Mouse (Mus musculus): Measurements from ENCODE around the gene Mbip. TPM values are rescaled to one million over a fixed set of nuclear protein-coding genes. Genes with fewer than 3 reads are reported as not detected.

Mbip gene
- polyA plus RNA-seq, 1 experiment from 2014 or later = 55.6 TPM

DNA sequence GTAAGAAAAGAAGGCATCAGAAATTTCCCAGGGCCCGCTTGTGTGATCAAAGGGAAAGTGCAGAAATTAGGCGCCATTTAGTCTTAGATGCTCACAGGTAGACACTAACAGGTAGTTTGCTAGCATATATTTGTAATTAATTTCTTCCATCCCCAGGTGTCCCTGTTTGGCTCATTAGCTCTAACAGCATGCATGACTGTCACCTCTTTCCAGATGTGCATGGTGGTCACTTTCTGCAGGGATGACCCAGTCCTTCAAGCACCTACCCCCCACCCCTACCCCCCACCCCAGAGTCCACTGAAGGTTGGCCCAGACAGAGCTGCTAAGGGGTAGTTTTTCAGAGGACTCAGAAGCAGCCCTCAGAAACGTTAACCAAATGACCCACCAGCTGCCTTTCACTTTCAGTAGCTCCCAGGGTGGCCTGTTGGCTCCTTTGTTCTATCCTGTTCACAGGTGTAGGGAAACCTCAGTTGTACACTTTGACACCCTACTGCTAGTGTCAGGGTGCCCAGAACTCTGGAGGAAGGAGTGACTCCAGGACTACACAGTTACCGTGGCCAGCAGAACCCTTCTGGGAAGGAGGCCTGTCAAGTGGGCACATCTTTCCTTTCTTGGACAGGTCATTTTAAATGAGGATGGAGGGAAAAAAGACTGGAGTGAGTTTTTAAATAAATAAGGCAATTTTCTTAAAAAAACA is 43.2 kb downstream of the Mbip start:
- H3K4me1 ChIP-seq = peaks cover 30% of the 10 kb centered on the region
- no peak for DNase-seq (ENCODE audit: low spot score)
- WGBS = 34% methylated on average over 4 of the region's 4 CpGs

DNA sequence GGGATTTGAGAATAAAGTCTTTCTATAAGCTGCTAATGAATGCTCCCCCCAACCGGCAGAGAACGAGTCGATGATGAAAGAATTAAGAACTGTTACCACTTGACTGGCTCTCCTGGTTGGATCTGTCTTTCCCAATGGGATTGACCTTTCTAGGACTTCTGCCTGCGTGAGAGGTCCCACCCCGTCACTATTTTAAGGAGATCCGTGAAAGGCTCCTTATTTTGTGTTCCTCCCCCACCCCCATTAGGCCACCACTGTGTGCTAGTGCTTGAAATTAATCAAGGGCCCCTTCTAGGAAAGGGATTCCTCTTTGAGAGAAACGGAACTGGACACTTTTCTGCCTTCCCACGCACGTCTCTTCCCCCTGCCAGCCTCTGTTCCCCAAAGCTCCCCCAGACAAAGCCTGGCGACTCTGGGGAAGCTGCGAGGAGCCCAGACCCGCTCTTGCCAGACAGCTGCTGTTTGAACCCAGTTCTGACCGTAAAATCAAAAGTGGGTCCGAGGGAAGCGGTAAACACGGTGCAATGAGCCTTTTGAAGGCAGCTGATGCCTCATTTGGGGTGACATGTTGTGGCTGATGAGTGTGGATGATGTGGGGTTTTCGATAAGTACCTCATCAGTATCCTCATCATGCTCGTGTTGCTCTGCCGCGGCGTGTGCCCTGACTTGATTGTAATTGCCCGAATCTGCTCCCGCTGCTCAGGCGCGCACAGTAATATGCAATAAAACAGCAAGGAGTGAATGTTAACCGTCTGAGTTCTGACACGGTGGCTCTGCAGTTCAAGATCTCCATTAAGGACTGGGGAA is 44.0 kb downstream of the Mbip start:
- Histone ChIP-seq H3K4me3 (peak overlapping the region; percentile 53), H3K9me3 (no peaks in the 10 kb centered on the region), H3K36me3 (replicated peaks) (no peaks in the 10 kb centered on the region), H3K27ac (replicated peaks) (peak overlapping the region; percentile 71; the same call in 1 of the 2 replicates), H3K4me1 (peaks cover 38% of the 10 kb centered on the region), H3K27me3 (replicated peaks; ENCODE audit: low read depth, poor library complexity, severe bottlenecking) (peaks cover 50% of the 10 kb centered on the region)
- WGBS = 15% methylated on average over 27 of the region's 27 CpGs
- peak; percentile 41 for DNase-seq (ENCODE audit: low spot score)

More for the DNA sequence above, 43.2 kb downstream of the Mbip start:
- Histone ChIP-seq H3K27ac (replicated peaks) (no peak overlapping the region), H3K4me3 (peak overlapping the region; percentile 53), H3K9me3 (no peaks in the 10 kb centered on the region), H3K36me3 (replicated peaks) (no peaks in the 10 kb centered on the region), H3K27me3 (replicated peaks; ENCODE audit: low read depth, poor library complexity, severe bottlenecking) (peaks cover 47% of the 10 kb centered on the region)

DNA sequence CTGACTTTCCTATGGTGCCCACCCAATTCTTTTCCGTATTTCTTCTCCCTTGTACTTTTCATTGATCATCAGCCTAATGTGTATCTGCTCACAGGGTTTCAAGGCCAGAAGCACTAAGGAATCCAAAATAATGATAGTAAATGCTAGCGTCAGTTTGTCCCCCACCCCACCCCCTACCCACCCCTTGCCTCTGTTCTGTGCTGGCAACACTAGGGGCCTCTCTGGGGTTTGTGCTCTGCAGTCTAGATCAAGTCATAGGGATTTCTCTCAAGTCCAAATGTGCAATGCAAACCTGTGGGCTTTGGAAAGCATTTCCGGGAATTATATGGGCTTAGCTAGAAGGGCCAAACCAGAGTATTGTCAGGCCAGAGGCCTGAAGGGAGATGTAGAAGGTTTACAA is 46.1 kb downstream of the Mbip start:
- 69% methylated on average over 3 of the region's 3 CpGs for whole genome bisulfite sequencing
- H3K4me3 ChIP-seq = no peak overlapping the region
- H3K4me1 ChIP-seq = peaks cover 43% of the 10 kb centered on the region
- peaks cover 63% of the 10 kb centered on the region for H3K27me3 ChIP-seq (replicated peaks; ENCODE audit: low read depth, poor library complexity, severe bottlenecking)
- no peak for DNase-seq (ENCODE audit: low spot score)
- no peak overlapping the region for H3K27ac ChIP-seq (replicated peaks)
- no peaks in the 10 kb centered on the region for H3K9me3 ChIP-seq
- H3K36me3 ChIP-seq (replicated peaks) = no peaks in the 10 kb centered on the region

DNA sequence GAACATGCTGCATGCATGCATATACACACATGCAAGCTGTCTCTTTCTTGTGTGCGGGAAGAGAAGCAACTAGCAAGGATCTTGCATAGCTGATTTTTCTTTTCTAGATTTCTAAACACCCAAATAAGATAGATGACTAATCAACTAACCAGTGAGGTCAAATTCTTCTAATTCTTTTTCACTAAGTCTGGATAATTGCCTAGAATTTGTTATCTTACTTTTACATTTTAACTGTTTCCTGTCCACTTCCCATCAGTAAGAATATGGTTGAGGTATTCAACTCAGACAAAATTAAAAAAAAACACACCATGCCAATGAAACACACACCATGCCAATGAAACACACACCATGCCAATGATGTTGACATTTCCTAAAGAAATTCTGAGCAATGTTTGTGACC is 46.8 kb downstream of the Mbip start:
- H3K4me1 ChIP-seq = peaks cover 43% of the 10 kb centered on the region
- no peak for DNase-seq (ENCODE audit: low spot score)
- peaks cover 63% of the 10 kb centered on the region for H3K27me3 ChIP-seq (replicated peaks; ENCODE audit: low read depth, poor library complexity, severe bottlenecking)
- no peak overlapping the region for H3K4me3 ChIP-seq
- no peaks in the 10 kb centered on the region for H3K36me3 ChIP-seq (replicated peaks)
- 23% methylated on average over 1 of the region's 1 CpGs for WGBS
- no peak overlapping the region for H3K27ac ChIP-seq (replicated peaks)
- H3K9me3 ChIP-seq = no peaks in the 10 kb centered on the region

DNA sequence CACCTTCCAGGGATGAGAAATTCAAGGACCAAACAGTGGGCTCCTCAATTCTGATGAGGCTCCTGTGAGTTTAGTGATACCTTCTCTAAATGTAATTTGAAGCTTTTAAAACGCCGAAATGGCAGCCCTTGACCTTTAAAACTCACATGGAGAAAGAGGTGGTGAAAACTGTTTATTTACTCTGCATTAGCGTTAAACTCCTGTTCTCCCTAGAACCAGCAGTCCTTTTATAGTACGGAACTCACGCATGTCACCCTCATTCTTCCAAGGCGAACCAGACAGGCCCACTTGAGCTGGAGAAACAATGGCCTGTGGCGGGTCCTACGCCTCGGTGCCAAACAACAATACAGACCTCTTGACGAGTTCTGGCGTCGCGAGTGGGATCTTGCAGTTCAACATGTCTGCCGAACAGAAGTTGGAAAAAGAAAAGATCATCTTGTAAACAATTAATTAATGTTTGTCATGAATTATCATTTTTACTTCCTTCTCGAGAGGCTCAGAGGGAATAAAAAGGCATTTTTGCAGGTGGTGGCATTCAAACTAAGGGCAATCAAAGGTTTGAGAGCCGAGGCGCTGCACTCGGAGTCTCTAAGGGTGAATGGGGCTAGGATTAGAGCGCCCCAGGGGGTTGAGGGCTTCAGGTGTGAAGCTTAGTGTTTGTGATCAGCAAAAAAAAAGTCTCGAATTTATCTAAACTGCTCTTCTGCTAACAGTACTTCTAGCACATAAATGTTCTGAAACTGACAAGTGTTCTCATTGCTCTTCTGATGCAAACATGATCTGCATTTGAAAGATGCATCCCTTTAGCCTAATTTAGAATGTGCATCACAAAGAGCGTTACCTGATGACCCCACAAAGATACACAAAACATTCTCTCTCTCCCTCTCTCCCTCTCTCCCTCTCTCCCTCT is 47.5 kb downstream of the Mbip start:
- peak; percentile 32 for DNase-seq (ENCODE audit: low spot score)
- H3K27me3 ChIP-seq (replicated peaks; ENCODE audit: low read depth, poor library complexity, severe bottlenecking) = peaks cover 63% of the 10 kb centered on the region
- H3K9me3 ChIP-seq = no peaks in the 10 kb centered on the region
- H3K27ac ChIP-seq (replicated peaks) = no peak overlapping the region
- 10% methylated on average over 21 of the region's 21 CpGs for WGBS
- no peaks in the 10 kb centered on the region for H3K36me3 ChIP-seq (replicated peaks)
- H3K4me3 ChIP-seq = 0 out of 2 replicates have a peak overlapping the region, but pooled peaks have one; percentile 5
- H3K4me1 ChIP-seq = peaks cover 43% of the 10 kb centered on the region

DNA sequence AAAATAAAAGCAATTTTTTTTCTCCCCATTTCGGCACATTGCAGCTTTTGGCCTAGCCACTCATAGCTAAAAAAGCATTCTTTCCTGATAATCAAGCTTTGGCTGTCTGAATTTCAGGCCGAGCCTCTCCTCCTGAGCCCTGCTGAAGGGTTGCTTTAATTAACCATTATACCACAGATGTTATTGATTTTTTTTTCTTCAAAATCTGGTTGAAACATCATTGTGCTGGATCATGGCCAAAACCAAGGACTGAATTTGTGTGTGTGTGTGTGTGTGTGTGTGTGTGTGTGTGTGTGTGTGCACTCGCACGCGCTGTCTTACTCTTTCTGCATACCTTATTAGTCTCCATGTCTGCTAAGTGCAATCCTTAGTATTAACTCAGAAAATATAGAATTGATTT is 48.6 kb downstream of the Mbip start:
- Histone ChIP-seq H3K4me1 (peaks cover 40% of the 10 kb centered on the region), H3K36me3 (replicated peaks) (no peaks in the 10 kb centered on the region), H3K9me3 (no peaks in the 10 kb centered on the region), H3K27me3 (replicated peaks; ENCODE audit: low read depth, poor library complexity, severe bottlenecking) (peaks cover 56% of the 10 kb centered on the region), H3K4me3 (no peak overlapping the region), H3K27ac (replicated peaks) (no peak overlapping the region)
- WGBS = 72% methylated on average over 5 of the region's 5 CpGs
- DNase-seq (ENCODE audit: low spot score) = no peak

DNA sequence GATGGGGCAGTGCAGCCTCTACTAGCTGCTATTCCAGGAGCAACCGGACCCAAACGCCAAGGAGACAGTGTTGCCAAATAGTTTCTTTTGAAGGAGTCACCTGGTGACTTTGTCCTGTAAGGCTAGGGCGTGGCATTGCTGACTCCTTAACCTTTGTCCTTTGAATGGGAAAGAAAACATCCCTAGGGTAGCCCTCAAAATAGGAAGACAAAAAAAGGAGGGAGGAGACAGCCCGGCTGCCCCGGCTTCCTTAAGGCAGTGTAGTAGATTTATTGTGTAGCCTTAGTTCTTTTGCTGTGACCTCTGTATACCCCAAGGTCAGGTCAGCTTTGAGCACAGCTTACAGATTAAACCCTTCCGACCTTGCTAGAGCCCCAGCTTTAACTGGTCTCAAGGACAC is 49.2 kb downstream of the Mbip start:
- no peaks in the 10 kb centered on the region for H3K9me3 ChIP-seq
- peaks cover 50% of the 10 kb centered on the region for H3K27me3 ChIP-seq (replicated peaks; ENCODE audit: low read depth, poor library complexity, severe bottlenecking)
- peaks cover 34% of the 10 kb centered on the region for H3K4me1 ChIP-seq
- H3K4me3 ChIP-seq = no peak overlapping the region
- no peak for DNase-seq (ENCODE audit: low spot score)
- H3K27ac ChIP-seq (replicated peaks) = no peak overlapping the region
- no peaks in the 10 kb centered on the region for H3K36me3 ChIP-seq (replicated peaks)
- WGBS = 18% methylated on average over 6 of the region's 6 CpGs

DNA sequence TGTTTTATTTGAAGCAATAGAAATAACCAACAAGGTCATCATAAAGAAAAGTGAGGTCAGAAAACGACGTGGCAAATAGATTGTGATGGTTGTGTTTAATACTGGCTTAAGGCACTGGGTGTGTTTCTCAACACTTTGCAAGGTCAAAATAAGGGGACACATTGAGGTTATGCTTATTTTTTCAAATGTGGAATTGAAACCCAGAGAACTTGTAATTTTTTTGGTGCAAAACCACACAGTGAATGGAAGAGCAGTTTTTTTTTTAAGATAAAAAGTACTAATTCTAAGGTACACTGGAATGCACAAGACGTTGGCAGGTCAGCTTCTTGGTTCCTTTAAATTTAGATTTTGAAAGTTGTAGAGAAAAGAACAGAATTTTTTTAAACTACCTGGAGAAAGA is 50.5 kb downstream of the Mbip start:
- H3K9me3 ChIP-seq = no peaks in the 10 kb centered on the region
- H3K27me3 ChIP-seq (replicated peaks; ENCODE audit: low read depth, poor library complexity, severe bottlenecking) = peaks cover 38% of the 10 kb centered on the region
- WGBS = 85% methylated on average over 3 of the region's 3 CpGs

DNA sequence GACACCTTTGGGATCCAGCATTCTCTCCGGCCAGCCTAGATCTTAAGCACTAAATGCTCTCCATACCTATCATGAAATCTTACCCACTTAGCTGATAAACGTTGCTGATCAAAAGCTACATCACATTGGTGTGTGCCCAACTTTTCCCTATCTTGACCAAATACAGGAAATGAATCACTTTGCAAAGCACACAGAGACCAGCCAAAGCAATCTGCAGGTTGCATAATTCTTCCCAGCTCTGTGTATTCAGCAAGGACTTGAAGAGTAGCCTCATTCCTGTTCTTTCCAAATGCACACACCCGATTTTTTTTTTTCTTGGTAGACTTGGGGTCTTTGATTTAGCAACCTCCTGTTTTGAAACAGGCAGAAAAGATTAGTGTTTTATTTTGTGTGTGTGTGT is 57.1 kb downstream of the Mbip start:
- Histone ChIP-seq H3K9me3 (no peaks in the 10 kb centered on the region), H3K36me3 (replicated peaks) (no peaks in the 10 kb centered on the region), H3K27me3 (replicated peaks; ENCODE audit: low read depth, poor library complexity, severe bottlenecking) (no peaks in the 10 kb centered on the region), H3K27ac (replicated peaks) (no peak overlapping the region), H3K4me3 (no peak overlapping the region), H3K4me1 (no peaks in the 10 kb centered on the region)
- WGBS = 83% methylated on average over 3 of the region's 3 CpGs
- DNase-seq (ENCODE audit: low spot score) = no peak

More for the DNA sequence above, 50.5 kb downstream of the Mbip start:
- DNase-seq (ENCODE audit: low spot score) = no peak
- Histone ChIP-seq H3K4me1 (peaks cover 30% of the 10 kb centered on the region), H3K27ac (replicated peaks) (no peak overlapping the region), H3K4me3 (no peak overlapping the region), H3K36me3 (replicated peaks) (no peaks in the 10 kb centered on the region)

DNA sequence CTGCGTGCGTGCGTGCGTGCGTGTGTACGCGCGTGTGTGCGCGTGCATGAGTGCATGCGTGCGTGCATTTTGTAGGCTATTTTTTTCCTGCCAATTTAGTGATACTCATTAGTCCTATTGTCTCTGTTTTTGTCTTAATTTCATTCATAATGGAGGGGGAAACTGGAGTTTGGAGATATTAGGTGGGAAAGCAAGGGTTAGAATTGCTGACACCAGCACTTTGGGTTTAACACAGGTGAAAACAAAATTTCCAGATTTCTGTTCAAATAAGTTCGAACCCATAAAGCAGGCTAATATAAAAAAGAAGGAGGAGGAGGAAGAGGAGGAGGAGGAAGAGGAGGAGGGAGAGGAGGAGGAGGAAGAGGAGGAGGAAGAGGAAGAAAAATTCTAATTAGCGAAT is 58.9 kb downstream of the Mbip start:
- 95% methylated on average over 14 of the region's 14 CpGs for WGBS
- Histone ChIP-seq H3K36me3 (replicated peaks) (no peaks in the 10 kb centered on the region), H3K27me3 (replicated peaks; ENCODE audit: low read depth, poor library complexity, severe bottlenecking) (no peaks in the 10 kb centered on the region), H3K9me3 (no peaks in the 10 kb centered on the region), H3K27ac (replicated peaks) (no peak overlapping the region), H3K4me3 (no peak overlapping the region), H3K4me1 (no peaks in the 10 kb centered on the region)
- no peak for DNase-seq (ENCODE audit: low spot score)

DNA sequence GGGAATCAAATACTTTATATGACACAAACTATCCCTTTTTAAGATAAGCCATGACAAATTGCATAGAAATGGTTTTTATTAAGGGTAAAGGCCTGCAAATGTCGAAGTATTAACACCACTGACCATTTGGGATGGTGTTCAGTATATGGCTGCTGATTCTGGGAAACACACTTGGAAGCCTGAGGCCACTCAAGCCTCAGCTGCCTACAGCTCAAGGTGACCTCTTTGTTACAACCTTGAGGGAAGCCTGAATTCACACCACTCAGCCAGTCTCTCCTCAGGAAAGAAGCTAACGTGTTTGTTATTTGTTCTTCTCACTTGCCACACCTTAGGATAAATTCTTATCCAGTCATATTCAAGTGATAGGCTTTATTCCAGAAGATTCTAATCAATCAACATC is 61.5 kb downstream of the Mbip start:
- no peaks in the 10 kb centered on the region for H3K36me3 ChIP-seq (replicated peaks)
- H3K4me1 ChIP-seq = no peaks in the 10 kb centered on the region
- no peaks in the 10 kb centered on the region for H3K27me3 ChIP-seq (replicated peaks; ENCODE audit: low read depth, poor library complexity, severe bottlenecking)
- WGBS = 72% methylated on average over 2 of the region's 2 CpGs
- no peak overlapping the region for H3K4me3 ChIP-seq
- H3K9me3 ChIP-seq = no peaks in the 10 kb centered on the region
- DNase-seq (ENCODE audit: low spot score) = no peak
- H3K27ac ChIP-seq (replicated peaks) = no peak overlapping the region

DNA sequence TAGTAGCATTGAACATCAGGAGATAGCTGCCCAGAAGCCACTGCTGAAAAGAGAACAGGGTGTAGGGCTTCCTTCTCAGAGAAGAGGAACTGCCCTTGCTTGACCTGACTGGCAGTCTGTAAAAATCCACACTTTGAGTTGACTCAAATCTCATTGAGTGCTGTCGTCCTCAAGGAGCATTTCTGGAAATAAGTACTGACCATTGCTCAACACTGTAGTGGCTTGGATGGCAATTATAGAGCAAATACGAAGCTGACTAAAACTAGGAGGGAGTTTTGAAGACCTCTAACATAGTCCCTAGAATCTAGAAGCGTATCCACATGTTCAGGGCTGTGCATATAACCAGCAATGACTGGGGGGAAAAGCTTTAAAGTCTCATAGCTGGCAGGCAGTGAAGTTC is 64.0 kb downstream of the Mbip start:
- Histone ChIP-seq H3K9me3 (no peaks in the 10 kb centered on the region), H3K27me3 (replicated peaks; ENCODE audit: low read depth, poor library complexity, severe bottlenecking) (no peaks in the 10 kb centered on the region), H3K27ac (replicated peaks) (no peak overlapping the region), H3K4me3 (no peak overlapping the region), H3K36me3 (replicated peaks) (no peaks in the 10 kb centered on the region), H3K4me1 (no peaks in the 10 kb centered on the region)
- 82% methylated on average over 3 of the region's 3 CpGs for WGBS
- no peak for DNase-seq (ENCODE audit: low spot score)
